Mouse (Mus musculus) lung, postnatal 4 days (tissue): ENCODE measurements around the gene Olfr1188.
"Not testable (repeated sequence)": the region's sequence is repeated elsewhere in the genome, so short reads cannot be mapped to it uniquely, and the experiment has no call there.

Source experiments
- DNase-seq, 2 experiments: peaks; one replicate each; pipeline ENCODE4 v3.0.0; 2021

Olfr1188 gene

GRCm38 (mm10) chr2:88556635-88557034 is at the start of gene Olfr1188:
TSS of gene Olfr1188 (plus strand) at chr2:88556935.
- DNase-seq = no peak

GRCm38 (mm10) chr2:88518251-88518650 is 38.5 kb upstream of the Olfr1188 start, which contains the start of gene Olfr1186:
TSS of gene Olfr1186 (plus strand) at chr2:88518551.
- DNase-seq = no peak

- no peak for DNase-seq
These were observed 31.0 kb upstream of the Olfr1188 start for GRCm38 (mm10) chr2:88525720-88526119.

- DNase-seq = not testable (repeated sequence)
These were observed 16.0 kb downstream of the Olfr1188 start for GRCm38 (mm10) chr2:88572696-88573095.

- no peak for DNase-seq
These were observed 29.4 kb downstream of the Olfr1188 start, which contains the start of gene Olfr1189 for GRCm38 (mm10) chr2:88586154-88586553. TSS of gene Olfr1189 (plus strand) at chr2:88586454.
